Mouse (Mus musculus) retina, adult 2 months (tissue): Measurements from ENCODE around the gene Cnih3.

Source experiments
- DNase-seq: peaks from one replicate; pipeline ENCODE4 v3.0.0-alpha.2; 2012; ENCODE audit warnings: low read depth, low spot score

The Cnih3 gene

DNA sequence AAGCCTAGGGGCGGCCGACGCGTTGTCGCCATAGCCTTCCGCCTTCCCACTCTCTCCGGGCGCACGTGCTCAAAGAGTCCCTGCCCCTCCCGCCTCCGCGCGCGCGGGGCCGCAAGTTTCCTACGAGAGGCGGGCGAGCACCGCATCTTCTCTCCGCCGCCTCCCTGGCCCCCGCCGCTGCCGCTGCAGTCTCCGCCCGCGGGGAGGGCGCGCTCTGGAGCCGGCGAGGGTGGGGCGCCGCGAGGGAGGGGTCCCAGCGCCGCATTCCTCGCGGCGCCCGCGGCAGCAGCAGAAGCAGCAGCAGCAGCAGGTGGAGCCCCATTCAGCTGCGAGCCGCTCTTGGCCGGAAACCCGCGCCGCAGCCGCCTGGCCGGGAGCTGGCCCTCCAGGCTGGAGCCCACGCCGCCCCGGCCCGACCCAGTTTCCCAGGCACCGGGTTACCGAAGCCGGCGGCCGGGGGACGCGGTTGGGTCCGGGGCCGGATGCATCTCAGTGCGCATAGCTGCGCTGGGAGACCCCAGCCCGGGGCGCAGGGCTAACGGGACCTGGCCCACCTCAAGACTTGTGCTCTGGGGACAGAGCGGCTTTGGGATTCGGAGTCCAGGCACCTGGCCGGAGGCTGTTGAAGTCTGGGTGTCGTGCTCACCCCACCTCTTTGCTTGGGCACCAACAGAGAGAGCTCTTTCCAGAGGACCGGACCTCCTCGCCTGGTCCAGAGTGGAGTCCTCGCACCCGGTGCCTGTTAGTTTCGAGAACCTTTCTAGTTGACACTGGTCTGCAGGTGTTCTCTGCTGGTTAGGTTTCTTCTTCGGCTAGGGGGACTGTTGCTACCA is at the start of gene Cnih3:
TSS of gene Cnih3 (plus strand) at position 262 of the 833 bp plus-strand sequence.
- no peak for DNase-seq

DNA sequence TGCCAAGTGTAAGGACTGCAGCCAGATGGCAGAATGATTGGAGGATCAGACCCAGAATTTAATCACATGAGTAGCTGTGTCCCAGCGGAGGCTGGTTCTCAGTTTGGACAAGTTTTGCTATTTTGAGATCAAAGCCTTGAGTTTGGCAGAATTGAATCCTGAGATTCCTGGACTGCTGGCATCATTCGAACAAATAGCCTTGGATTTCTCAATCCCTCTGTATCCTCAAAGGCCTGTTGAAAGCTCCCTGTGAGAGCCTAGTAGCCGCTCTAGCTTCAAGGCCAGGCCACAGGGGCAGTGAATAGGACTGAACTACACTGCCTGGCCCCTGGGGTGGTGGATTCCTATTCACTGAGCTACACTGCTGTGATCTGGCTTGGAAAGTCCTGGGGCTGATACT is 44.4 kb upstream of the Cnih3 start:
- DNase-seq: no peak

- no peak for DNase-seq
Observed at GRCm38 (mm10) chr1:181310712-181311111, 41.7 kb upstream of the Cnih3 start.

- DNase-seq: no peak
Observed at GRCm38 (mm10) chr1:181312115-181313045, 40.0 kb upstream of the Cnih3 start.

GRCm38 (mm10) chr1:181313046-181313415 is 39.4 kb upstream of the Cnih3 start:
- DNase-seq: no peak

DNA sequence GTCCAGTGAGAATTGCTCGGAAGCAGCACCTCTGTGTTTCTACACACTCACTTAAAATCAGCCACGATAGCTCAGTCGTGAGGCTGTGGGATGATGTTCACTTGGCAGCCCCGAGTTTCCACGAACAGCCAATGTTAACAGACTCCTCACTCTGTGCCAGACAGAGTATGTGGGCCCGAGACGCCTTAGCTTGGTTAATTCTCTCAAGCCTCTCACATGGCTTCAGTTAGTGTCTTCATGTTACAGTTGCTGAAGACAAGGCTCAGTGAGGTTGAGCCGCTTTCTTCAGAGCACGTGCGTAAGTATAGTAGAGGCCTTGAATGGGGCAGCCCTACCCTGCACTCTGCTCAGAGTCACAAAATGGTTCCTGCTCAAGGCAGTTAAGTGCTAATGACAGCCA is 38.1 kb upstream of the Cnih3 start:
- no peak for DNase-seq

GRCm38 (mm10) chr1:181315350-181315749 is 37.1 kb upstream of the Cnih3 start:
- no peak for DNase-seq

GRCm38 (mm10) chr1:181316571-181316970 is 35.9 kb upstream of the Cnih3 start:
- DNase-seq: no peak

DNA sequence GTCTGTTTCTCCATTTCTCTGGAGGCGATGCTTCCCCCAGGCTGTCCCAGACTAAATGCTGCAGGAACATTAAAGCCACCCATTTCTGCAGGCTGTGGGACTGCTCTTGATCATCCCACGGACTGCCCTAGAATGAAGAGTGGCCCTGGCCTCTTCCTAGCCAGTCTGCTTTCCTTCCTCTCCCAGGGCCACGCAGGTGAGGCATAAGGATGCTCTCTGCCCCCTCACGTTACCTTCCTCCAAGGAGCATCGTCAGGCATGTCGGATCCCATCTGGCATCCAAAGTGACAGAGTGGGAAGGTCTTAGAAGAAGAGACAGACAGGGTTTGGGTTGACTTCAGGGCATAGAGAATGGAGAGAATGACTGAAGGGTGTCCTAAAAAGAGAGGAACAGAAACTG is 33.0 kb upstream of the Cnih3 start:
- no peak for DNase-seq

DNA sequence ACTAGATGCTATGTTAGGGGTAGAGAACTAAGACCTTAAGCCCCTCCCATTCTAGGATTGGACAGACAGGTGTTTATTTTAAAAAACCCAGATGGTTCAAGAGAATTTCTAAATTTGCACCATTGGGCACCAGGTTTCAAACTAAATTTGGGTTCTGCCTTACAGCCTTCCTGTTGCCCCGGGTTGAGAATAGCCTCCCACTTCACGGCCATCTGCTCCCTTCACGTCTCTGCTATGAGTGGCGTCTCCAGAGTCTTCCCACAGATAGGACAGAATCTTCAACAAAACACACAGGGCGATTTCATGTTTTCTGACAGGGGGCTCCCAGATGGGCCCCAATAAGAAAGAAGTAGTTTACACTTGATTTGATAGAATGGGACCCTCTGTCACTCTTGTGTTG is 31.3 kb upstream of the Cnih3 start:
- DNase-seq: no peak

DNA sequence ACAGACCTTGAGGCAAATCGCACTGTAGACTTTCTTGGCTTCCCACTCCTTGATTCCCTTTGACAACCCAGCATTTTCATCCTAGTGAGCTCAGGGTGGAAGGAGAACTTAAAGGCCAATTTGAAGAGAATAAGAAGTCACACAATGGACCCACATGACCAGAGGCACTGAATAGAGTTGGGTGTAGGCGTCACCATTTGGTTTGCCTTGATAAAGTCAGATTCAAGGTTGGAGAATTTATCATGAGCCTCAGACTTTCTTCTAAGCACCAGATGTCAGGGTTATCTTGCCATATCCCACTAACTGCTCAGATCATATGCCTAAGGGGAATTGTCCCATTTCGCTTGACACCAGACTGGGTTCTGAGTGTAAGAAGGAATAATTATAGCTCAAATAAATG is 29.3 kb upstream of the Cnih3 start:
- DNase-seq: no peak

- no peak for DNase-seq
Observed at GRCm38 (mm10) chr1:181327137-181327536, 25.3 kb upstream of the Cnih3 start.

GRCm38 (mm10) chr1:181327636-181328420 is 24.6 kb upstream of the Cnih3 start:
- no peak for DNase-seq

GRCm38 (mm10) chr1:181329110-181329509 is 23.3 kb upstream of the Cnih3 start:
- no peak for DNase-seq

GRCm38 (mm10) chr1:181332597-181332996 is 19.8 kb upstream of the Cnih3 start:
- no peak for DNase-seq

DNA sequence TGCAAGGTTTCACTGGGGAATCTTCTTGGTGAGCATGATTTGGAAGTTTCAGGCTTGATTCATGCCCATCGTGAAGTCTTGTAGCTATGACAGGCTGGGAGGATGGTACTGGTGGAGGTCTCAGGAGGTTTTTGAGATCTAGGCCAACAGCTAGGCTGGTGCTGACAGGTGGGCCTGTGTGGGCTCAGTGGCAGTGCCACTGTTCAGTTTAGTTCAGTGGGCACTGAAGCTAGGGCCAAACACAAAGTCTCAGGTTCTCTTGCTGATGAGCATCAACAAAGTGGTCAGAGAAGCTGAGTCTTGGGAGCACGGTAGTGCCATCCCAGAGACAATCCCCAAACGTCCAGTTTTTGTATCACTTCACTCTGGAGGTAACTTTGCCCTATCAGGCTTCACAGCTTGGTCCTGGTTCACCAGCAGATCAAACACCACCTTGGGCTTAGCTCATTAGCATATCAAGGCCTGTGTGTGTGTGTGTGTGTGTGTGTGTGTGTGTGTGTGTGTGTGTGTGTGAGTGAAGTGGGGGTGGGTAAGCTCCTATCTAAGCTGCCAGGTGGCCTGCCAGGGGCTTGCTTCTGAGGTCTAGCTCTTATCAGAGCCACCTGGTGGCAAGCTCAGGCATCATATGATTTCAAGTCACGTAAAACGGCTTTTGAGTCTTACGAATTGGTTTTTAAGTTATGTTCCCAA is 18.0 kb upstream of the Cnih3 start:
- DNase-seq: no peak

- DNase-seq: no peak
Observed at GRCm38 (mm10) chr1:181335019-181335365, 17.4 kb upstream of the Cnih3 start.

DNA sequence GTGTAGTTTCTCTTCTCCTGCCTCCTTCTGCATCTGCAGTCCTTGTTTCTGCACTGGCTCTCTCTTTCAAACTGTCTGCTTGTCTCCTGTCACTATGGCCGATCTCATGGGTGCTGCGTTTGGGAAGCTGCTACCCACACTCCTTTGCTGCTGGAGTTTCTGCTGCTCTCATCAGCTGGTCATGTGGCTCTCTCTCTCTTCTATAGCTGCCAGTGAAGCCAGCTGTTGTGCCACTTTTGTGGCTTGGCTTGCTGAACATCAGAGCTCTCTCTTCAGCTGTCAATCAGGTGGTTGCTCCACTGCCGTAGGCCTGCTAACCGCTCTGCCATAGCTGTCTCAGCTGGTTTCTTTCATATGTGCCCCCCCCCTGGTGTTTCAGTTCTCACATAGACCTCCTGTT is 17.0 kb upstream of the Cnih3 start:
- no peak for DNase-seq

- DNase-seq: peak; percentile 16
Observed at GRCm38 (mm10) chr1:181336857-181337256, 15.6 kb upstream of the Cnih3 start.

DNA sequence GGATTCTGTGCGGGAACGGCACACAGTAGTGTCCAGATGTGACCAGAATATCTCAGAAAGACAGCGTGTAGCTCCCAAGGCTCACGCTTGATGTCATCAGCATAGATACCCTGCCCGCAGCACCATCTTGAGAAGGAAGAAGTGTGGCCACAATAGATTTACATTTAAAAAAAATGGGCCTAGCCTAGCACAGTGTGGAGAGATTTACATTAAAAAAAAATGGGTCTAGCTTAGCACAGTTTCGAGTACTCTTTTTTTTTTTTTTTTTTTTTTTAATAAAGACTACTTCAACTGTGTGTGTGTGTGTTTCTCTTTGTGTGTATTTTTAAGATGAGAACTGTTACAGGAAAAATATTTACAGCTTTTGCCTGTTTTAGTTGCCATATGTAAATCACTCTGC is 13.3 kb upstream of the Cnih3 start:
- DNase-seq: no peak

DNA sequence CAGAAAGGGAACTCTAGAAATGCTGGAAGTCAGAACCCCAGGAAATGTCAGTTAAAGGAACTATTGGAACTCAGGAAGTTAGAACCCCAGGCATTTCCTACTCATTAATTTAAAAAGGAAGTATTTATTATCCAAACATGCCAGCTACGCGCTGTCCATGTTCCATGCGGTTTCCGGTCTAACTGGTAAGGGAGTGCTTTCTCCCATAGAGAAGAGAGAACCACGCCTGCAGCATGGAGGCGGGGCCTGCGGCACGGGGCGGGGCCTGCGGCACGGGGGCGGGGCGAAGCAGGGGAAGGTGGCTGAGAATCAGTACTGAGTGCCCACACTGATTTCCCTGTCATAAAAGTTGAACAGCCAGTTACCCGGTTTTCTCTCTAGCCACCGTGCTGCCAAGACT is 6.9 kb upstream of the Cnih3 start:
- no peak for DNase-seq

DNA sequence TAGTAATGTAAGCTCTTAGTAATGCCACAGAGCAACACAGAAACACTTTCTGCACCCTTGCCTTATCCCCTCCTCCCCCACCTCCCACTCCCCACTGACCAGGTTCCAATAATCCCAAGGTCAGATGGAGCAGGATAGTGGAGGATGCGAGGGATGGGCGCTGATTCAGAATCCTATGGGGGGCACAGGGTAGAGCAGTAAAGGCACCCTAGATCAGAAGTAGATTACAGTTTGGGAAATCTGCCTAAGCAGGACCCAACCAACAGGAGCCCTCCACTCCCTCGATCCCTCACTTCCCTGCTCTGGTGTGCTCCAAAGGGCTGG is 423 bp upstream of the Cnih3 start:
- DNase-seq: no peak
